15 mouse cellular contexts compared by ENCODE assay signal in genomic region chr10:81259225-81259884, GRCm38 (mm10). TPM values are rescaled to one million over a fixed set of nuclear protein-coding genes. Genes with fewer than 3 reads are reported as not detected.
A peak's percentile ranks its signal among the peaks of the same experiment; 100 is the strongest.
DNase-seq lines count a peak whose midpoint lies in the region; ATAC-seq and TF ChIP-seq lines count a peak whose summit lies in the region.
"Had no signal": no experiment of that assay in that cellular context is flagged by ENCODE, and none has a peak within 500 bp of the region (broad histone marks: within the 10 kb centered on the region; RNA-seq: fewer than 3 reads in every experiment).

No protein-coding gene starts in this region.

- H3K4me2 ChIP-seq in embryonic facial prominence, embryonic 13.5 days = no peak overlapping the region
- no peak overlapping the region for H3K4me2 ChIP-seq in hindbrain, embryonic 16.5 days (ENCODE audit: low read length)
- H3K4me2 ChIP-seq in neural tube, embryonic 13.5 days = peak overlapping the region; percentile 13; the same call in 1 of the 2 replicates
- no peak overlapping the region for H3K4me2 ChIP-seq in intestine, embryonic 15.5 days (replicated peaks)
- H3K4me2 ChIP-seq: limb, embryonic 15.5 days had no signal

- H3K4me1 ChIP-seq in embryonic facial prominence, embryonic 13.5 days = peaks cover 17% of the 10 kb centered on the region
- H3K4me1 ChIP-seq in hindbrain, embryonic 16.5 days (ENCODE audit: control insufficient read depth, insufficient read depth, low read depth, low read length) = peaks cover 20% of the 10 kb centered on the region
- peaks cover 24% of the 10 kb centered on the region for H3K4me1 ChIP-seq in neural tube, embryonic 13.5 days (replicated peaks)
- peaks cover 13% of the 10 kb centered on the region for H3K4me1 ChIP-seq in intestine, embryonic 15.5 days (replicated peaks)

- H3K9ac ChIP-seq in embryonic facial prominence, embryonic 13.5 days = peak overlapping the region; percentile 32; the same call in 1 of the 2 replicates
- H3K9ac ChIP-seq in hindbrain, embryonic 16.5 days (ENCODE audit: low read depth, low read length) = peak overlapping the region; percentile 44
- H3K9ac ChIP-seq in neural tube, embryonic 13.5 days = peak overlapping the region; percentile 41; the same call in 1 of the 2 replicates
- no peak overlapping the region for H3K9ac ChIP-seq in intestine, embryonic 15.5 days
- H3K9ac ChIP-seq: limb, embryonic 15.5 days had no signal

- peaks cover 5% of the 10 kb centered on the region for H3K9me3 ChIP-seq in embryonic facial prominence, embryonic 13.5 days
- H3K9me3 ChIP-seq in hindbrain, embryonic 16.5 days (ENCODE audit: control insufficient read depth, low read length) = no peaks in the 10 kb centered on the region
- peaks cover 7% of the 10 kb centered on the region; the same call in 1 of the 2 replicates for H3K9me3 ChIP-seq in neural tube, embryonic 13.5 days
- H3K9me3 ChIP-seq in intestine, embryonic 15.5 days = no peaks in the 10 kb centered on the region

- ATAC-seq in embryonic facial prominence, embryonic 13.5 days (ENCODE audit: insufficient number of reproducible peaks, insufficient read depth, low FRiP score, low TSS enrichment, low read depth) = peak; percentile 21; the same call in 1 of the 2 replicates
- no peak for ATAC-seq in hindbrain, embryonic 16.5 days
- ATAC-seq in neural tube, embryonic 13.5 days (ENCODE audit: low read depth) = peak; percentile 13; the same call in 1 of the 2 replicates
- no peak for ATAC-seq in intestine, embryonic 15.5 days
- ATAC-seq: CD4-positive, CD25-positive, alpha-beta regulatory T cell, adult 4 months had no signal

- peak overlapping the region; percentile 59 for H3K4me3 ChIP-seq in left cerebral cortex, adult 2 months
- H3K4me3 ChIP-seq in embryonic facial prominence, embryonic 13.5 days = no peak overlapping the region
- no peak overlapping the region for H3K4me3 ChIP-seq in hindbrain, embryonic 16.5 days (ENCODE audit: low read length)
- H3K4me3 ChIP-seq in neural tube, embryonic 13.5 days = no peak overlapping the region
- no peak overlapping the region for H3K4me3 ChIP-seq in intestine, embryonic 15.5 days (replicated peaks)
- H3K4me3 ChIP-seq: limb, embryonic 15.5 days had no signal

- no peak for DNase-seq in left cerebral cortex, adult 2 months (ENCODE audit: extremely low spot score in 1 of 2, low spot score in 2 of 2)
- no peak for DNase-seq in left cerebral cortex, adult 9 months (ENCODE audit: low spot score in 2 of 2)
- DNase-seq in thymus, postnatal 0 days (ENCODE audit: low spot score) = no peak
- no peak for DNase-seq in urinary bladder, postnatal 25 days (ENCODE audit: low spot score)
- DNase-seq: kidney, postnatal 4 days had no signal

- H3K27ac ChIP-seq in left cerebral cortex, adult 2 months = peak overlapping the region; percentile 95
- no peak overlapping the region for H3K27ac ChIP-seq in embryonic facial prominence, embryonic 13.5 days
- no peak overlapping the region for H3K27ac ChIP-seq in hindbrain, embryonic 16.5 days (ENCODE audit: low read depth, low read length)
- no peak overlapping the region for H3K27ac ChIP-seq in neural tube, embryonic 13.5 days (replicated peaks)
- no peak overlapping the region for H3K27ac ChIP-seq in intestine, embryonic 15.5 days
- H3K27ac ChIP-seq: limb, embryonic 15.5 days had no signal

- no peak for TF ChIP-seq CTCF in left cerebral cortex, adult 2 months (IDR thresholded peaks at IDR 0.05)

- peaks cover 61% of the 10 kb centered on the region for H3K27me3 ChIP-seq in embryonic facial prominence, embryonic 13.5 days
- H3K27me3 ChIP-seq in hindbrain, embryonic 16.5 days (replicated peaks; ENCODE audit: control insufficient read depth, insufficient read depth, low read length) = peaks cover 10% of the 10 kb centered on the region
- peaks cover 60% of the 10 kb centered on the region for H3K27me3 ChIP-seq in neural tube, embryonic 13.5 days
- peaks cover 52% of the 10 kb centered on the region for H3K27me3 ChIP-seq in intestine, embryonic 15.5 days (replicated peaks)

- intact Hi-C loops in left cerebral cortex, adult 2 months (cut with DNase I) = no loop called here

- WGBS in embryonic facial prominence, embryonic 13.5 days = 53% methylated on average over 21 of the region's 21 CpGs
- 32% methylated on average over 21 of the region's 21 CpGs for WGBS in hindbrain, embryonic 16.5 days
- WGBS in neural tube, embryonic 13.5 days = 40% methylated on average over 21 of the region's 21 CpGs
- WGBS in intestine, embryonic 15.5 days = 42% methylated on average over 20 of the region's 21 CpGs

- peaks cover 33% of the 10 kb centered on the region for H3K36me3 ChIP-seq in embryonic facial prominence, embryonic 13.5 days
- peaks cover 7% of the 10 kb centered on the region; the same call in 1 of the 2 replicates for H3K36me3 ChIP-seq in hindbrain, embryonic 16.5 days (ENCODE audit: control insufficient read depth, insufficient read depth, low read length)
- H3K36me3 ChIP-seq in neural tube, embryonic 13.5 days = peaks cover 35% of the 10 kb centered on the region
- peaks cover 14% of the 10 kb centered on the region for H3K36me3 ChIP-seq in intestine, embryonic 15.5 days

RNA-seq across cellular contexts. Expression of gene Matk, which starts 6.6 kb away (rescaled TPM):
- 100 to 1,000 TPM; 212 to 221 TPM for total RNA-seq in left cerebral cortex, adult 2 months (2021)
- polyA plus RNA-seq in embryonic facial prominence, embryonic 13.5 days (2015; fragmentation: Nextera tagmentation; extraction: Ambion mirVana) = 7.0 and 7.4 TPM in 2 replicates
- polyA plus RNA-seq in hindbrain, embryonic 16.5 days (2015; fragmentation: Nextera tagmentation; extraction: Ambion mirVana) = 60.4 and 72.8 TPM in 2 replicates
- 10.5 and 13.0 TPM in 2 replicates for polyA plus RNA-seq in neural tube, embryonic 13.5 days (2015; fragmentation: Nextera tagmentation; extraction: Ambion mirVana)
- 17.7 and 19.3 TPM in 2 replicates for polyA plus RNA-seq in thymus, postnatal 0 days (2015; fragmentation: Nextera tagmentation; extraction: Ambion mirVana)
- polyA plus RNA-seq in intestine, embryonic 15.5 days (2015; fragmentation: Nextera tagmentation; extraction: Ambion mirVana) = 2.2 and 2.4 TPM in 2 replicates

RNA-seq across cellular contexts. Expression of gene Mrpl54, which starts 7.4 kb away (rescaled TPM):
- 10 to 100 TPM; 41.3 to 42.8 TPM for total RNA-seq in left cerebral cortex, adult 2 months (2021)
- 197 and 202 TPM in 2 replicates for polyA plus RNA-seq in embryonic facial prominence, embryonic 13.5 days (2015; fragmentation: Nextera tagmentation; extraction: Ambion mirVana)
- polyA plus RNA-seq in hindbrain, embryonic 16.5 days (2015; fragmentation: Nextera tagmentation; extraction: Ambion mirVana) = 126 and 137 TPM in 2 replicates
- 145 and 150 TPM in 2 replicates for polyA plus RNA-seq in neural tube, embryonic 13.5 days (2015; fragmentation: Nextera tagmentation; extraction: Ambion mirVana)
- 216 and 225 TPM in 2 replicates for polyA plus RNA-seq in thymus, postnatal 0 days (2015; fragmentation: Nextera tagmentation; extraction: Ambion mirVana)
- polyA plus RNA-seq in intestine, embryonic 15.5 days (2015; fragmentation: Nextera tagmentation; extraction: Ambion mirVana) = 242 and 245 TPM in 2 replicates

RNA-seq across cellular contexts. Expression of gene Apba3, which starts 7.4 kb away (rescaled TPM):
- total RNA-seq in left cerebral cortex, adult 2 months (2021) = 10 to 100 TPM; 35.8 to 38.6 TPM
- 61.9 and 67.9 TPM in 2 replicates for polyA plus RNA-seq in embryonic facial prominence, embryonic 13.5 days (2015; fragmentation: Nextera tagmentation; extraction: Ambion mirVana)
- polyA plus RNA-seq in hindbrain, embryonic 16.5 days (2015; fragmentation: Nextera tagmentation; extraction: Ambion mirVana) = 39.2 and 41.8 TPM in 2 replicates
- 33.7 and 36.1 TPM in 2 replicates for polyA plus RNA-seq in neural tube, embryonic 13.5 days (2015; fragmentation: Nextera tagmentation; extraction: Ambion mirVana)
- 34.8 and 38.7 TPM in 2 replicates for polyA plus RNA-seq in thymus, postnatal 0 days (2015; fragmentation: Nextera tagmentation; extraction: Ambion mirVana)
- 55.1 and 69.2 TPM in 2 replicates for polyA plus RNA-seq in intestine, embryonic 15.5 days (2015; fragmentation: Nextera tagmentation; extraction: Ambion mirVana)

RNA-seq across cellular contexts. Expression of gene Zfr2, which starts 26.4 kb away (rescaled TPM):
- total RNA-seq in left cerebral cortex, adult 2 months (2021) = 10 to 100 TPM; 70.9 to 76.2 TPM
- 11.8 and 12.0 TPM in 2 replicates for polyA plus RNA-seq in embryonic facial prominence, embryonic 13.5 days (2015; fragmentation: Nextera tagmentation; extraction: Ambion mirVana)
- polyA plus RNA-seq in hindbrain, embryonic 16.5 days (2015; fragmentation: Nextera tagmentation; extraction: Ambion mirVana) = 23.8 and 28.7 TPM in 2 replicates
- 21.7 and 21.8 TPM in 2 replicates for polyA plus RNA-seq in neural tube, embryonic 13.5 days (2015; fragmentation: Nextera tagmentation; extraction: Ambion mirVana)
- 0.81 and 1.7 TPM in 2 replicates for polyA plus RNA-seq in thymus, postnatal 0 days (2015; fragmentation: Nextera tagmentation; extraction: Ambion mirVana)
- polyA plus RNA-seq in intestine, embryonic 15.5 days (2015; fragmentation: Nextera tagmentation; extraction: Ambion mirVana) = 7.9 and 9.2 TPM in 2 replicates
- total RNA-seq: common myeloid progenitor, adult 5-6 weeks had no signal

RNA-seq across cellular contexts. Expression of gene Atcay, which starts 28.7 kb away (rescaled TPM):
- 100 to 1,000 TPM; 203 to 206 TPM for total RNA-seq in left cerebral cortex, adult 2 months (2021)
- polyA plus RNA-seq in embryonic facial prominence, embryonic 13.5 days (2015; fragmentation: Nextera tagmentation; extraction: Ambion mirVana) = 1.3 and 1.8 TPM in 2 replicates
- polyA plus RNA-seq in hindbrain, embryonic 16.5 days (2015; fragmentation: Nextera tagmentation; extraction: Ambion mirVana) = 85.0 and 85.6 TPM in 2 replicates
- polyA plus RNA-seq in neural tube, embryonic 13.5 days (2015; fragmentation: Nextera tagmentation; extraction: Ambion mirVana) = 58.1 and 62.3 TPM in 2 replicates
- polyA plus RNA-seq in thymus, postnatal 0 days (2015; fragmentation: Nextera tagmentation; extraction: Ambion mirVana) = 0.62 and 0.70 TPM in 2 replicates
- polyA plus RNA-seq in intestine, embryonic 15.5 days (2015; fragmentation: Nextera tagmentation; extraction: Ambion mirVana) = 1.7 TPM in 2 replicates
- total RNA-seq: common myeloid progenitor, adult 5-6 weeks; gastrocnemius, adult 8-10 months; hematopoietic stem cell, adult 5-6 weeks; megakaryocyte progenitor cell, adult 5-6 weeks had no signal

Comparison
In these comparisons a context has a peak if more than half of its experiments do, and no peak if none do; other contexts are left out.
1. ATAC-seq: peak in embryonic facial prominence, embryonic 13.5 days (single experiment) and neural tube, embryonic 13.5 days (single experiment); none in hindbrain, embryonic 16.5 days (single experiment) and intestine, embryonic 15.5 days (single experiment).